Comparison of ENCODE assay signal across 10 mouse cellular contexts in the genomic region with DNA sequence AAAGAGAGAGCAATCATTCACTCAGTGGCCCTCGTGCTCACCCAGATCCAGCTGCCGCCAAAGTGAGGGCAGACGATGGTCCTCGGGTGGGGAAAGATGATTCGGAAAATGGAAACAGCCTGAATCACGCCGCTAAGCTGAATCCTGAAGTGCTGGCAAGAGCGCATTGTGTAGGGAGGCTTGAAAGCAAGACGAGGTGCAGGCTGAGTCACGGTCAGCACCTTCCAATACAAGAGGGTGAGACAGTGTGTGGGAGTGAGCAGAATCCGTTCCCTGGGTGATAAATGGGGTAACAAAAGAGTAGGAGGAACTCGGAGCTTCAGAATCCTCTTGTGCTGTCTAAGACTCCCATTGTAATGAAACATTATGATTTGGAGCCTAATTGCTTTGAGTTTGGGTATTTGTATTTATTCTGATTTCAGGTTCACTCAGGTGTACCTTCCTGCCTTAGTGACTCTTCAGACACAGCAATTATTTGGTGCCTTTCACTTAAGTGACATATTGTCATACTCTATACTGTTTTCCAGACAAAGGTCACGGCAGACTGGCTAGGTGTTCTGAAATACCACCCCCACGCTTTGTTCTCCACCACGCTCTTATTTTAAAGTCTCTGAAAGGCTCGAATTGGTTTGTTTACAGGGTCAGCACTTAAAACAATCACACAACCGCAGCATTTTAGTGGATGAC.
DNase-seq lines count a peak whose midpoint lies in the region; ATAC-seq lines count a peak whose summit lies in the region.
"Had no signal": no experiment of that assay in that cellular context is flagged by ENCODE, and none has a peak within 500 bp of the region (broad histone marks: within the 10 kb centered on the region; RNA-seq: fewer than 3 reads in every experiment).

No protein-coding gene starts in this region.

- ATAC-seq in lung, embryonic 16.5 days (ENCODE audit: low read depth): no peak; the same call in 1 of the 2 replicates

- no peak overlapping the region for H3K27ac ChIP-seq in hindbrain, embryonic 10.5 days
- peak overlapping the region; percentile 93 for H3K27ac ChIP-seq in lung, embryonic 16.5 days (ENCODE audit: low read length)

- no peaks in the 10 kb centered on the region for H3K9me3 ChIP-seq in hindbrain, embryonic 10.5 days
- no peaks in the 10 kb centered on the region for H3K9me3 ChIP-seq in lung, embryonic 16.5 days (ENCODE audit: control insufficient read depth, low read length)

- no peaks in the 10 kb centered on the region for H3K36me3 ChIP-seq in hindbrain, embryonic 10.5 days
- H3K36me3 ChIP-seq in lung, embryonic 16.5 days (ENCODE audit: control insufficient read depth, insufficient read depth, low read length): no peaks in the 10 kb centered on the region

- H3K4me3 ChIP-seq in hindbrain, embryonic 10.5 days: peak overlapping the region; percentile 11; the same call in 1 of the 2 replicates
- H3K4me3 ChIP-seq in lung, embryonic 16.5 days (ENCODE audit: low read length): no peak overlapping the region

- H3K4me1 ChIP-seq in hindbrain, embryonic 10.5 days (replicated peaks): peaks cover 12% of the 10 kb centered on the region; the same call in 1 of the 2 replicates
- no peaks in the 10 kb centered on the region for H3K4me1 ChIP-seq in lung, embryonic 16.5 days (replicated peaks; ENCODE audit: control insufficient read depth, insufficient read depth, low read length)

- peaks cover 3% of the 10 kb centered on the region; the same call in 1 of the 2 replicates for H3K27me3 ChIP-seq in hindbrain, embryonic 10.5 days (ENCODE audit: insufficient read depth, poor library complexity, severe bottlenecking)
- H3K27me3 ChIP-seq in lung, embryonic 16.5 days (ENCODE audit: control insufficient read depth, insufficient read depth, low read depth, low read length): no peaks in the 10 kb centered on the region

- H3K4me2 ChIP-seq in lung, embryonic 16.5 days (ENCODE audit: low read depth, low read length): peak overlapping the region; percentile 32; the same call in 1 of the 2 replicates

- H3K9ac ChIP-seq in lung, embryonic 16.5 days (ENCODE audit: low read length): peak overlapping the region; percentile 49

- DNase-seq in lung, adult 18-20 months: peak; percentile 49 to 64
- no peak for DNase-seq in lung, postnatal 14 days
- DNase-seq in hindbrain, embryonic 10.5 days (ENCODE audit: low spot score): no peak
- DNase-seq in right cerebral cortex, postnatal 36 days (ENCODE audit: low spot score in 2 of 2): peak; percentile 49 to 70
- DNase-seq in adrenal gland, postnatal 14 days: no peak
- DNase-seq in spleen, postnatal 36 days (ENCODE audit: low spot score in 2 of 2): no peak
- DNase-seq: cerebellum, adult 9-11 months; gastrocnemius, postnatal 25 days; kidney, adult 2 months had no signal

- WGBS in hindbrain, embryonic 10.5 days: 37% methylated on average over 17 of the region's 17 CpGs
- WGBS in lung, embryonic 16.5 days: 24% methylated on average over 17 of the region's 17 CpGs

Comparison
In these comparisons a context has a peak if more than half of its experiments do, and no peak if none do; other contexts are left out.
1. DNase-seq: peak in lung, adult 18-20 months (2 of 2) and right cerebral cortex, postnatal 36 days (2 of 2); none in lung, postnatal 14 days (single experiment), hindbrain, embryonic 10.5 days (single experiment), adrenal gland, postnatal 14 days (single experiment) and spleen, postnatal 36 days (0 of 2).